Mouse (Mus musculus): ENCODE data around the gene Smad3.

The Smad3 gene

GRCm38 (mm10) chr9:63623895-63624569 lies 133.8 kb downstream of the Smad3 start:
- DNase-seq = no peak

- DNase-seq = no peak
Measured at GRCm38 (mm10) chr9:63617967-63618366, 139.8 kb downstream of the Smad3 start.

- no peak for DNase-seq
Measured at GRCm38 (mm10) chr9:63614018-63614985, 143.5 kb downstream of the Smad3 start.

DNA sequence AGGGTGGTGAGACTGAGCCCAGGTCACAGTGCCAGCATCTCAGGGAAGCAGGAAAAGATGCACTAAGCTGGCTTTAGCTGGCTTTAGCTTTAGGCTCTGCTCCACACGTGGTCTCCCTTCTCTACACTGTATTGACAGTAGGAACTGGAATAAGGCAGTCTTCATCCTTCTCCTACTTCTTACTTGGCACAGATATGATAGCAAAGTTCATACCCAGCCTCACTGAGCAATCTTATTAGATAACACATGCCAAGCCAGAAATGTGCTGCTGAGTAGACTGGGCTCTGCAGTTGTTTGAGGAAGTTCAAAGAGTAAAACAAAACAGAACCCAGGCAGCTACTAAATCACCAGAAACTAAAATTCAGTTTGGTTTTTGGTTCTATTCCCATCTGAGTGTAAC lies 144.2 kb downstream of the Smad3 start:
- DNase-seq = peak in 1 of 2 experiments; percentile 44

DNA sequence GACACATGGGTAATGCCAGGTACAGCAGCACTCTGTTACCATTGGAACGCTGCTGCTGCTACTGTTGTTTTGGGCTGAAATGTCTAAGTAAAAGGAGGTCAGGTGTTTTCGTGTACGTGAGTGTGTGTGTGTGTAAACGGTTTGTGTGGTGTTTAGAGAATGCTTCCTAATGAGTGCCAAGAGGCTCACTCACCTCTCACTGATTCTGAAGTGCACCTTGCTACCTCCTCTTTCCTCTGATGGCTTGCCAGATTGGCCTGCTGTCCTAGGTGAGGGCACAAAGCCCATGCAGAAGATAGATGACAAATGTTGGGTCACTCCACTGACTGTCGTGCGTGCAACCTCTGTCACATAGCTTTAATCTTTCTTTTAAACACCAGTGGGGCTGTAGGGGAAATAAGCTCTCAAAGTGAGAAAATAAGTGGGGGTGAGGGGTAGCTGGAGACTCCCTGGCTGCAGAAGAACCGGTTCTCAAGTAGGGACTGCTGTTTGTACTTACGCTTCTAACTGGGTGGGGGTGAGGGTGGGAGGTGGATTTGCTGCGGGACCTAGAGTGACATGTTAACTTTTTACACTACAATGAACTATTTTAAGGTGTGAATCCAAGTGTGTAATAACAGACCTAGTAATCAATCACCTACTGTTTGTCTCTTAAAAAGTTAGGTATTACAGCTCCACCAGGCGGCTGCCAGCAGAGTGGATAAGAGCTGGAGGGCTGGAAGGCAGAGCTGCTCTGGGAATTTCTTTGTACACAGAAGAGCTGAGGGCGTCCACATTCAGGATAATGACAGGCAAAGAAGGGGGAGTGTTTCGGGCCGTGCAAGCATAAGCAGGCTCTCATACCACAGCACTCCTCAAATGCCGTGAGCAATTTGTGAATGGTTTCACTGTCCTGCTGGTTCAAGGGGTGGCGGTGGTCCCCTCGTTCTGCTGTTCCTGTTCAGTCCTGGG lies 145.0 kb downstream of the Smad3 start:
- DNase-seq = peak; percentile 18 to 50

- peak; percentile 20 to 67 for DNase-seq
Measured at GRCm38 (mm10) chr9:63611967-63612366, 145.8 kb downstream of the Smad3 start.

DNA sequence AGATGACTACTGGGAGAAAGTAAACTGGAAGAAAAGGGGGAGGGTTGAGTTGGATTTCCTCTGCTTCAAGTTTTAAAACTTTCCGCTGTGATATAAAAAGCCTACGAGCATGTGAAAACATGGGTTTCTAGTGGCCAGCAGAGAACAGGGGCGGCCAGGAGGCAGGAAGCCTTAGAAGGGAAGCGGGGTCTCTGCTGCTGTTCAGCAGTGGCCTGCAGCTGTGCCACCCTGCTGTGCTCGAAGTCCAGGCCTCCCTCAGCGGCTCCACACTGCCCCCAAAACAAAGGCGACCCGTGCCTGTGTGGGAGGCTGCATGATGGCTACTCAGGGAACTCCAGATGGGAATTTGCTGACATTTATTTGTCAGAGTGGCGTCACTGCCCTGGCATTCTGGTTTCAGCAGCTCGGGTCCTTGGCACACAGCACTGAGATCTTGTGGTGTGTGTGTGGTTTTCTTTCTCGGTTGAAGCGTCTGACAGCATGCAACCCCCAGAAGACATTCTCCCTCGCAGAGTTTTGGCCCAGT lies 146.9 kb downstream of the Smad3 start:
- DNase-seq = peak; percentile 45 to 70

DNA sequence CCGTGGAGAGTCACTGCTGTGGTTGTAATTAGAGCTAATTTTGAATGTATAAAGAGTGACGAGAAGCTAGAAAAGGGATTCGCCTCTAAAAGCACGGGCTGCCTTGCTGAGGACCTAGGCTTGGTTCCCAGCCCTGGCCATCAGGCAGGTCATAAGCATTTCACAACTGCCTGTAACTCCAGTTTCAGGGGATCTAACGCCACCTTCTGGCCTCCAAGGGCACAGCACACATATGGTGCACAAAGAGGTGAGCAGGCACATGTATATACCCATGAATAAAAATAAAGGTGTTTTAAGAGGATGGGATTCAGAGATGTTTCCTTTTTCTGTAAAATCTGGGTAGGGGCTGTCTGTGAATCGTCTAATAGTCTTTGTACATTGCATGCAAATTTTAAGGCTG lies 147.6 kb downstream of the Smad3 start:
- DNase-seq = no peak

DNA sequence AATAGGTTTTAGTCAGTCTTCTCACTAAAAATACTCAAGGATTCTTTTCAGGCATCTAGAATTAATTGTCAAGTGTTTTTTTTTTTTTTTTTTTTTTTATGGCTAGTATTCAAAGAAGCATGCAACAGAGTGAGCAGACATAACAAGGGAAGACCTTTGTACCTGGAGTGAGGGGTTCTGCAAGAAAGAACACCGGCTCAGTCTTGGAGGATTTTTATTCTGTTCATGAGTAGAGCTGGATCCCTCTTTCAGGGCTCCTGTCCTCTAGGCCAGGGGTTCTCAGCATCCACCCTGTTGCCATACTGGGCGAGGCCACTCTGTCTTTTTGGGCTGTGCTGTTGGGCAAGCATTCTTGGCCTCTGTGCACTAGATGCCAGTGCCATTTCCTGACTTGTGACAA lies 148.0 kb downstream of the Smad3 start:
- DNase-seq = no peak

DNA sequence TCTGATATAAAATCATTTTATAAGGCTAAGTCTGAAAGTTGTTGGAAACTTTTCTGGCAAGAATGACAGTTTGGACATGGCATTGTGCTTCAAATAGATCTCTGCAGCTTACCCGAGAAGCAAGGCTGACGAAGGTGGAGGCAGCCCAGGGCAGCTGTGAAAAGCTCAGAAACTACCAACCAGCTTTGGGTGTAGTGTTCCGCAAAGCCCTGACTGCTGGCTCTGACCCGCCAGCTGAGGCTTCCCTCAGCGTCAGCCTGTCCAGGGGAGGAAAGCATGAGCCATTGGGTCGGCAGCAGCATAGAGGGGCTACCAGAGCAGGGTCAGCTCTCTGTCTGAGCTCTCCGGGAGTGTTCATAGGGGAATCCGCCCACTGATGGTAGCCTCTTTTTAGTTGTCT lies 148.5 kb downstream of the Smad3 start:
- no peak for DNase-seq

DNA sequence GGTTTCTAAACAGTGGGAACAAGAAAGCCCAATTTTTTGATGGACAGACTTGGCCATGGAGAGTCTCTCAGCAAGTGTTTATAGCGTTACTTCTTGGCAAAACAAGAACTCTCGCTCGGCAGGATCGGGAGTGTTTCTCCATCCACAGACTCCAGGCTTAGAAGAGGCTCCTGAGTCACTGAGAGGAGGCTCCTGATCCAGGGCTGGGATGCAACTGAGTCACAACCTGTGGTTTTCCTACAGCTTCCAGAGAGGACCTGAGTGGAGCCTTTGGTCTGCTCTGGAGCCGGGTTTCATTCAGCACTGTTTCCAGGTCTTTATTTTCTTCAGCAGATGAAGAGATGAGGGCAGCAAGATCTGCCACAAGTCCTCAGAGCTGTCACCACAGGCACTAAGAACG lies 149.8 kb downstream of the Smad3 start:
- DNase-seq = no peak

- DNase-seq = peak in 1 of 2 experiments; percentile 17
Measured at GRCm38 (mm10) chr9:63606594-63606993, 151.2 kb downstream of the Smad3 start.

DNA sequence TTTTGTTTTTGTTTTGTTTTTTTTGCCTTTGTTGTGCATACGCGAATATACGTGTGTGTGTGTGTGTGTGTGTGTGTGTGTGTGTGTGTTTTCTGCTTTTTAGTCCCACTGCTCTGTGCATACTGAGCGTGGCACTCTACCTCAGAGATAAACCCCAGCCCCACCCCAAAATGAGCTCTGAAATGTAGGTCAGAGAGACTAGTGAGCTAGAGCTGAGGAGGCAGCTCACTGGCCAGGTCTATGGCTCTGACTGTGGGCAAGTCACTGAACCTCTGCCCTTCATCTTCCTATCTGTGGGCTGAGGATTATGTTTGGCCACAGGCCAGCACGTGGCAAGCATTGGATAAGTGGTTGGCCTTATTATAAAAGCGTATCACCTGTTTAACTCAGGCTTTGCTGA lies 153.9 kb downstream of the Smad3 start:
- DNase-seq = peak; percentile 54 to 70

DNA sequence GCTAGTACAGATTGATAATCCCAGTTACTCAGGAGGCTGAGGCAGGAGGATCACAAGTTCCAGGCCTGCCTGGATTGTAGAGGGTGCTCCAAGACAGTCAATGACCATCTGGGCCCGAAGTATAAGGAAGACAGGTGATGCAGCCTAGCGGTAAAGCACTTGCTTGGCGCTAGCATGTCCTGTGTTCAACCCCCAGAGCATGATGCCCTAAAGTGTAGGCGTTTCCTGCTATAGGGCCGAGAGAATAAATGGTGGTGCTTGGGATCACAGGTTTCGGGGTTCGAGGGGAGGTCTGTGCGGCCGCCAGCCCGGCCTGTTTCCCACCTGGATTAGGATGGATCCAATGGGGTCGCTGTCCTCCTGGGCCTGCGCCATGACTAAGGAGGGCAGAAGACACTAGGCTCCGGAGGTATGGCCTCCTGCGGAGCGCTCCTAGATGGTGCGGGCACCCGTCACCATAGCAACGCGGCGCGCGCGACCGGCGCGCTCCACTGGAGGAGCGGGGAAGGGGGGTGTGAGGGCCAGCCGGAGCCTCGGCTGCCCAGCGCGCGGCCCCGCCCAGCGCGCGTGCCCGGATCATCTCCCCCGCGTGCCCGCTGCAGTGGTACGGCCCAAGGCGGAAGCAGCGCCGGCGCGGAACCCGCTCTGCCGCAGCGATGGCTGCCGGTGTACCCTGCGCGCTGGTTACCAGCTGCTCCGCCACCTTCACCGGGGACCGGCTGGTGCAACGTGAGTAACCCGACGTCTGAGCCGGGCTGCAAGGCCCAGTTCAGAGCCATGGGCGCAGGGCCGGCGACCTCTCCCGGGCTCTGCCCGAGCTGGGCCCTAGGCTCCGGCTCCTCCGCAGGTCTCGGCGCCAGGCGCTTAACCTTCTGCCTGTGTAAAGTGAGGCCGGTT lies 155.5 kb downstream of the Smad3 start, which contains the start of the genes Iqch and Aagab:
Gene Iqch, minus strand, starts transcription at position 451 of the 897 bp plus-strand sequence.
Gene Aagab, plus strand, starts transcription at position 618 of the 897 bp plus-strand sequence.
- DNase-seq = peak; percentile 96 to 98
